In the genomic region with DNA sequence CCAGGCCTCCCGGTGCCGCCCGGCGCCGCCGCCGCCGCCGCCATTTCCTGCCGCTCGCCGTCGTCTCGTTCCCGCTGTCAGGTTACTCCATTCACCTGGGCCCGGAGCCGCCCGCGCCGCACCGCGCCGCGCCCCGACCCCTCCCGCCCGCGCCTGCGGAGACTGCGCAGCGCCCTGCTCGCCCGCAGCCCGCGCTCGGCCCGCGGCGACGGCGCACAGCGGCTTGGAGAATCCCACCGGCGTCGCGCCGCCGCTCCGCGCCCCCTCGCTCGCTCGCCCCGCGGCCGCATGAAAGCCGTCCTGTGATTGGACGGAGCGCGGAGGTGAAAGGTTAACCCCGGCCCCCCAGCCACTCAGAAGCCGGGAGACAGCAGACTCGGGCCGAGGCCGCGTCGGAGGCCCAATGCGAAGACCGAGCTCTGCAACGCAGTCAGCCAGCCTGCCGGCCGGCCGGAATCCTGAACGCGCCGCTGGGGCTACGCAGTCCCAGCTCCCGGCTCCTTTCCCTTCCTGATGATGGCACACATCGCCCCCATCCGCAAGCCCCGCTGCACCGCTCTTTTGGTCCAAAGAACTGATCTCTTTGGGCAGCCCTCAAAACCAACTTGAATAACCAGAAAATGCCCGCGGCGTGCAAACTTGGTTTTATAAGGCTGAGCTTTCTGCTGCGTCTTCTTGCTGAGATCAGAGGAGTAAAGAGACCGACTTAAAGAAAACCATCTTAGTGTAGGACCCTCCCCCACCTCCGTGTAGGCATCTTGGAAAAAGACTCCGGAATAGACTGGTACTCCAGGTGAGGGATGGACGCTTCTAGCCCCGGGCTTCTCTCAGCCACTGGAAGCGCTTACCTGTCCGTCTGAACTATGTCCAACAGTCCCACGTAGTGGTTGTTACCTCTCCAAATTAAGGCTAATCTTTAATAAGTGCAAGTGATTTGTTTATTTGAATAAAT, we compare ENCODE assay signal across 8 mouse cellular contexts. TPM values are rescaled to one million over a fixed set of nuclear protein-coding genes. Genes with fewer than 3 reads are reported as not detected.
DNase-seq lines count a peak whose midpoint lies in the region; ATAC-seq and TF ChIP-seq lines count a peak whose summit lies in the region.

A gene (minus strand): TSS at position 139 of the 952 bp plus-strand sequence.

- no peak for TF ChIP-seq CTCF in G1E (IDR thresholded peaks at IDR 0.05; ENCODE audit: low read depth, low read length)
- peak; percentile 46 for TF ChIP-seq CTCF in forebrain, postnatal 0 days (IDR thresholded peaks at IDR 0.05; ENCODE audit: low read depth)

- peak within 1 kb of the TSS; percentile 83 for H3K4me3 ChIP-seq in G1E (ENCODE audit: low read depth, low read length)
- H3K4me3 ChIP-seq in forebrain, postnatal 0 days (ENCODE audit: low read depth, low read length): peak within 1 kb of the TSS; percentile 89
- H3K4me3 ChIP-seq in lung, embryonic 15.5 days: peak within 1 kb of the TSS; percentile 91

- H3K27ac ChIP-seq in forebrain, postnatal 0 days (ENCODE audit: low read depth, low read length): peak within 1 kb of the TSS; percentile 91
- peak within 1 kb of the TSS; percentile 94 for H3K27ac ChIP-seq in lung, embryonic 15.5 days

- peak; percentile 99 for DNase-seq in G1E (ENCODE audit: low spot score)
- peak; percentile 94 to 100 for DNase-seq in cerebellum, adult 18-20 months
- peak; percentile 98 for DNase-seq in forebrain, postnatal 0 days
- peak; percentile 99 for DNase-seq in heart, postnatal 4 days
- peak; percentile 93 to 98 for DNase-seq in layer of hippocampus, adult 8-10 months (ENCODE audit: low spot score in 2 of 2)
- DNase-seq in ovary, adult 18-20 months (ENCODE audit: low spot score): peak; percentile 93
- peak; percentile 96 for DNase-seq in thymus, postnatal 0 days (ENCODE audit: low spot score)

- H3K4me2 ChIP-seq in forebrain, postnatal 0 days (ENCODE audit: low read depth): peak within 1 kb of the TSS; percentile 96
- H3K4me2 ChIP-seq in lung, embryonic 15.5 days: peak within 1 kb of the TSS; percentile 88

- H3K9me3 ChIP-seq in G1E (replicated peaks): no peaks in the 10 kb centered on the region
- no peaks in the 10 kb centered on the region for H3K9me3 ChIP-seq in forebrain, postnatal 0 days (ENCODE audit: low read length)
- H3K9me3 ChIP-seq in lung, embryonic 15.5 days: no peaks in the 10 kb centered on the region

- no peaks in the 10 kb centered on the region for H3K27me3 ChIP-seq in G1E (ENCODE audit: insufficient read depth, low read length)
- no peaks in the 10 kb centered on the region for H3K27me3 ChIP-seq in forebrain, postnatal 0 days (ENCODE audit: insufficient read depth, low read length)
- H3K27me3 ChIP-seq in lung, embryonic 15.5 days: no peaks in the 10 kb centered on the region

- under 1% methylated on average over 80 of the region's 94 CpGs for WGBS in forebrain, postnatal 0 days
- WGBS in lung, embryonic 15.5 days: under 1% methylated on average over 84 of the region's 94 CpGs

- peaks cover 50% of the 10 kb centered on the region for H3K4me1 ChIP-seq in G1E (ENCODE audit: insufficient read depth, low read depth, low read length)
- H3K4me1 ChIP-seq in forebrain, postnatal 0 days (ENCODE audit: insufficient read depth): peaks cover 24% of the 10 kb centered on the region
- H3K4me1 ChIP-seq in lung, embryonic 15.5 days: peaks cover 30% of the 10 kb centered on the region

- ATAC-seq in G1E (ENCODE audit: extremely low read depth, insufficient number of reproducible peaks, low FRiP score, poor library complexity, severe bottlenecking): peak; percentile 86
- ATAC-seq in forebrain, postnatal 0 days: peak; percentile 95
- ATAC-seq in lung, embryonic 15.5 days (ENCODE audit: borderline replicate concordance, extremely low read depth, low FRiP score, low TSS enrichment): peak; percentile 94

- H3K9ac ChIP-seq in forebrain, postnatal 0 days: peak within 1 kb of the TSS; percentile 89
- H3K9ac ChIP-seq in lung, embryonic 15.5 days: peak within 1 kb of the TSS; percentile 95

- peaks cover 29% of the 10 kb centered on the region for H3K36me3 ChIP-seq in G1E (replicated peaks)
- H3K36me3 ChIP-seq in forebrain, postnatal 0 days (ENCODE audit: insufficient read depth): no peaks in the 10 kb centered on the region
- no peaks in the 10 kb centered on the region for H3K36me3 ChIP-seq in lung, embryonic 15.5 days

RNA-seq across cellular contexts. Expression of the gene that starts here (rescaled TPM):
- 129 and 136 TPM in 2 replicates for total RNA-seq in G1E (2014; fragmentation: Nextera tagmentation)
- 44.1 and 55.4 TPM in 2 replicates for total RNA-seq in G1E (2017)
- 8.2 and 16.2 TPM in 2 replicates for polyA plus RNA-seq in G1E (2012)
- total RNA-seq in forebrain, postnatal 0 days (2014; rRNA removed): 27.5 and 38.7 TPM in 2 replicates
- 15.8 and 28.7 TPM in 2 replicates for polyA plus RNA-seq in forebrain, postnatal 0 days (2015; fragmentation: Nextera tagmentation; extraction: Ambion mirVana)
- 10 to 100 TPM; 55.3 to 60.0 TPM for total RNA-seq in heart, postnatal 4 days (2021)
- 10 to 100 TPM; 40.4 to 46.2 (median 43.4) TPM for total RNA-seq in layer of hippocampus, adult 8-10 months (2022)
- polyA plus RNA-seq in lung, embryonic 15.5 days (2015; fragmentation: Nextera tagmentation; extraction: Ambion mirVana): 25.6 and 29.2 TPM in 2 replicates
- 25.0 and 37.1 TPM in 2 replicates for polyA plus RNA-seq in thymus, postnatal 0 days (2015; fragmentation: Nextera tagmentation; extraction: Ambion mirVana)

Comparison
In these comparisons a context has a peak if more than half of its experiments do, and no peak if none do; other contexts are left out.
1. Peak in every context shown above with its lines: DNase-seq, ATAC-seq, H3K4me3 ChIP-seq and H3K27ac ChIP-seq.